Mouse (Mus musculus) inflammation-experienced regulatory T-cells, adult 16 weeks (primary cell): ENCODE measurements around the gene Nudt12. TPM values are rescaled to one million over a fixed set of nuclear protein-coding genes. Genes with fewer than 3 reads are reported as not detected.

Source experiments
- polyA plus RNA-seq: library from polyadenylated mRNA; unstranded; fragments of 100-300 nt; shearing (Covaris generic); gene quantifications from one replicate; pipeline ENCODE4 v1.2.1, GENCODE M21; 2017

Nudt12 gene
- 0.72 TPM for polyA plus RNA-seq

GRCm38 (mm10) chr17:59013091-59013459, at the start of gene Nudt12:
Gene Nudt12 (minus strand): TSS chr17:59013372.

GRCm38 (mm10) chr17:58991275-58991674, 21.9 kb downstream of the Nudt12 start, which contains the start of gene Pdzph1:
Gene Pdzph1 (minus strand): TSS chr17:58991375.

Other genes with a start within 250 kb of the Nudt12 start
- gene Pdzph1, start 22.0 kb downstream of the Nudt12 start, polyA plus RNA-seq, result not detected